Mouse (Mus musculus): Measurements from ENCODE around the gene Cacna1a. TPM values are rescaled to one million over a fixed set of nuclear protein-coding genes. Genes with fewer than 3 reads are reported as not detected.

Gene Cacna1a
- total and polyA plus RNA-seq, 2 experiments from 2014 or later: 15.4 to 134 TPM

DNA sequence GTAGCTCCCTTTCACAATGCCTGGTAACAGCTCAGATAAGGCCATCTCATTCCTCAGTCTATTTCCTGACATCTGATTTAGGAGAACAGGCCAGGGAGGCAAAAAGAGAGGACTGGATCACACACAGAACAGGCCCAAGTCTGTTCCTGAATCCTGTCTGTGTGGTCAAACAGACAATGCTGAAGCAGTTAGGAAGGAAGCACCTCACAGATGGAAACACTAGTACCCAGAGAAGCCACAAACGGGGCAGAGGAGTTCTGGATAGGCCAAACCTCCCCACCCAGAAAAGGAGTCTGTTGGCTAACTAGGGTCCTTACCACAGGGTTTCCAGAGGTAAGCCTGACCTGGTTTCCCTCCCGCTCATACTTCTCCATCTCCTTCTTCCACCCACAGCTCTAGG, 294.0 kb downstream of the Cacna1a start:
- no peak overlapping the region for H3K4me2 ChIP-seq (ENCODE audit: low read depth, low read length, poor library complexity, severe bottlenecking)

DNA sequence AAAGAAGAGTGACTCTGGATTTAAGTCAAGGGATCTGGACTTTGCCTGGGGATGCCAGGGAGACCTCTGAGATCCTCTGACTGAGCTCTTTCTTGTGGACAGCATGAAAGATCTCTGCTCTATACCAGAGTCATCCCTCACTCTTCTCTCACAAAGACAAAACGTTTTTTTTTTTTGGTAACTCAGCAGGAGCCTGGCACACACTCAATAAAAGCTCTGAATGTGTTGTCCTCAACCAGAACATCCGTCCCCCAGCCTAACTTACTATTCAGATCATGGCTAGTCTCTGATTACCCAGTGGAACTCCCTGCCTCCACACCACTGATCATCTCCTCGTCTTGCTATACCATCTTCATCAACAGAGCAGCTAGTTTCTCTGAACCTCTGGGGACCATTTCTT, 296.3 kb downstream of the Cacna1a start:
- Histone ChIP-seq H3K9ac (replicated peaks; ENCODE audit: low read length, poor library complexity, severe bottlenecking) (no peak overlapping the region), H3K27ac (ENCODE audit: low read depth, low read length) (no peak overlapping the region), H3K9me3 (ENCODE audit: low read length) (no peaks in the 10 kb centered on the region), H3K4me2 (ENCODE audit: low read depth, low read length, poor library complexity, severe bottlenecking) (no peak overlapping the region), H3K4me3 (ENCODE audit: low read depth, low read length) (no peak overlapping the region), H3K27me3 (ENCODE audit: insufficient read depth, low read length) (no peaks in the 10 kb centered on the region), H3K36me3 (ENCODE audit: insufficient read depth, low read length) (peaks cover 2% of the 10 kb centered on the region; the same call in 1 of the 2 replicates), H3K4me1 (ENCODE audit: insufficient read depth, low read length) (peaks cover 13% of the 10 kb centered on the region)
- DNase-seq (ENCODE audit: low spot score): peak; percentile 76
- WGBS: 30% methylated on average over 3 of the region's 3 CpGs
- ATAC-seq (ENCODE audit: low FRiP score): no peak
- no peak for TF ChIP-seq CTCF (IDR thresholded peaks at IDR 0.05)

More for the DNA sequence above, 294.0 kb downstream of the Cacna1a start:
- Histone ChIP-seq H3K4me1 (ENCODE audit: insufficient read depth, low read length) (peaks cover 9% of the 10 kb centered on the region), H3K9ac (replicated peaks; ENCODE audit: low read length, poor library complexity, severe bottlenecking) (no peak overlapping the region), H3K27me3 (ENCODE audit: insufficient read depth, low read length) (no peaks in the 10 kb centered on the region), H3K36me3 (ENCODE audit: insufficient read depth, low read length) (peaks cover 2% of the 10 kb centered on the region; the same call in 1 of the 2 replicates), H3K4me3 (ENCODE audit: low read depth, low read length) (no peak overlapping the region), H3K9me3 (ENCODE audit: low read length) (no peaks in the 10 kb centered on the region), H3K27ac (ENCODE audit: low read depth, low read length) (no peak overlapping the region)
- 98% methylated on average over 2 of the region's 2 CpGs for WGBS
- TF ChIP-seq CTCF (IDR thresholded peaks at IDR 0.05): no peak
- no peak for ATAC-seq (ENCODE audit: low FRiP score)
- DNase-seq (ENCODE audit: low spot score): no peak

DNA sequence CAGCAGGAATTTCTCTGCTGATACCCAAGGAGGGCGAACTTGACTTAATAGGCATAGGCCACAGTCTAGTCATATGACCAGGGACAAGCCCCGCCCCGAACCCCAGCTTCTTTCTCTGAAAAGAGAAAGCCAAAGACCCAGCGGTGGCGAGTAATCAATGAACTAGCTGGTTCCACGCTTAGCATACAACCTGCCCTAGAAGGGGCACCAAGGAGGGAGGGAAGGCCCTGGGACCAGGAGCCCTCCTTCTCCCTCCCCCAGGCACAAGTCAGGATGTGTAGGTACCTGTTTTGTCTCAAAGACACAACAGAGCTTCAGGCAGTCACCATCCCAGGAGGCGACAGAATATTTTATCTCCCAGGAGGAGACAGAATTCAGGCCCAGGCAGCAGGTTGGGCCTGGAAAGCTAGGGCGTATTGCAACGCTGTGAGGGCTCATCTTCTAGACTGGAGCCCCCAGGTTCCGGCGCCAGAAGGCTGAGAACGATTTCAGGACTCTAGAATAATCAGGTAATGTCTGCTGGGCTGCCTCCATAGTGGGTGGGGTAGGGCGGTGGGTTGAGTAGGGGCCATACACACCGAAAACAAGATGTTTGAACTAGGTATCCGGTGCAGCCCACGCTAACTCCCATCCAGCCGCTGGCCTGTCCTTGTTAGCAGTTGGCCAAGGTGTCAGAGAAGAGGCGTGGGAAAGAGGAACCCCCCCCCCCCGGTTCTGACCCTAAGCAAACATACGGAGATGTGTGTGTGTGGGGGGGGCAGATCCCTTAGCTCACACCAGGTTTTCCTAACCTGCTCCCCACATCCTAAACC, 298.2 kb downstream of the Cacna1a start, which contains the start of gene Trmt1:
TSS of gene Trmt1 (plus strand) at position 117 of the 812 bp plus-strand sequence.
- peak within 1 kb of the TSS; percentile 76 for H3K27ac ChIP-seq (ENCODE audit: low read depth, low read length)
- H3K9ac ChIP-seq (replicated peaks; ENCODE audit: low read length, poor library complexity, severe bottlenecking): peak within 1 kb of the TSS; percentile 99
- H3K4me2 ChIP-seq (ENCODE audit: low read depth, low read length, poor library complexity, severe bottlenecking): peak within 1 kb of the TSS; percentile 91
- no peaks in the 10 kb centered on the region for H3K36me3 ChIP-seq (ENCODE audit: insufficient read depth, low read length)
- no peaks in the 10 kb centered on the region for H3K27me3 ChIP-seq (ENCODE audit: insufficient read depth, low read length)
- ATAC-seq (ENCODE audit: low FRiP score): no peak
- 9% methylated on average over 20 of the region's 20 CpGs for WGBS
- DNase-seq (ENCODE audit: low spot score): no peak
- peak within 1 kb of the TSS; percentile 93 for H3K4me3 ChIP-seq (ENCODE audit: low read depth, low read length)
- no peaks in the 10 kb centered on the region for H3K9me3 ChIP-seq (ENCODE audit: low read length)
- TF ChIP-seq CTCF (IDR thresholded peaks at IDR 0.05): no peak
- H3K4me1 ChIP-seq (ENCODE audit: insufficient read depth, low read length): peaks cover 20% of the 10 kb centered on the region

DNA sequence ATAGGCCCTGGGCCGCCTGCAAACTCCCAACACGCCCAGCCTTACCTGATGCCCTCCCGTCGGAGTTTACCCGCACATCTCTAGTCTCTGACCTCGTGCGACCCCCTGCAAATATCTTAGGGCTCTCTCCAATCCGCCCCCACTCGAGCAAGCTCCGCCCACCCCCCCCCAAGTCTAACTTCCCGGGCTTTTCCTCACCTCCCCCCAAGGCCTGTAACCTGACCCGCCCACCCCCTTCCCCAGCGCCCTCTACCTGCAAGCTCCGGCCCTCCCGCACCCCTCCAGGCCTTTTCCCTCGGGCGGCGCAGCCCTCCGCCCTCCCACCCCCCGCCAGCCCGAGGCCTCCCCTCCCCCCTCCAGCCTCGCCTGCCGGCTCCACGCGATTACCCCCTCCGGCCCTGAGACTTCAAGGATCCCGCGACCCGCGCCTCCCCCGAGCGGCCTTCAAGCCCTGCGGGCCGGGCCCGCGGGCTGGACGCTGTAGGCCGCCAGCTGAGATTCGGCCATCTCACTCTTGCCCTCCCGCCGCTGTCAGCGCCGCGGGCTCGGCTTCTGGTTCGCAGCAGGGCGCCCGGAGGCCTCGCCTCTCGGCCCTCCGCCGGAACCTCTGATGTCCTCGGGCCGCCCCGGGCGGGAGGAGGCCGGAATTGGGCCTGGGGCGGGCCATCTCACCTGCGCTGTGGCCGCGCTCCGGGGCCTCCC, 298.9 kb downstream of the Cacna1a start:
- Histone ChIP-seq H3K4me1 (ENCODE audit: insufficient read depth, low read length) (peaks cover 20% of the 10 kb centered on the region), H3K27me3 (ENCODE audit: insufficient read depth, low read length) (no peaks in the 10 kb centered on the region), H3K9me3 (ENCODE audit: low read length) (no peaks in the 10 kb centered on the region), H3K27ac (ENCODE audit: low read depth, low read length) (peak overlapping the region; percentile 76), H3K9ac (replicated peaks; ENCODE audit: low read length, poor library complexity, severe bottlenecking) (peak overlapping the region; percentile 99), H3K4me3 (ENCODE audit: low read depth, low read length) (peak overlapping the region; percentile 93), H3K4me2 (ENCODE audit: low read depth, low read length, poor library complexity, severe bottlenecking) (peak overlapping the region; percentile 91), H3K36me3 (ENCODE audit: insufficient read depth, low read length) (no peaks in the 10 kb centered on the region)
- WGBS: 1% methylated on average over 47 of the region's 62 CpGs
- ATAC-seq (ENCODE audit: low FRiP score) (peak; percentile 18; the same call in 1 of the 2 replicates), DNase-seq (ENCODE audit: low spot score) (no peak)
- TF ChIP-seq CTCF (IDR thresholded peaks at IDR 0.05): no peak

DNA sequence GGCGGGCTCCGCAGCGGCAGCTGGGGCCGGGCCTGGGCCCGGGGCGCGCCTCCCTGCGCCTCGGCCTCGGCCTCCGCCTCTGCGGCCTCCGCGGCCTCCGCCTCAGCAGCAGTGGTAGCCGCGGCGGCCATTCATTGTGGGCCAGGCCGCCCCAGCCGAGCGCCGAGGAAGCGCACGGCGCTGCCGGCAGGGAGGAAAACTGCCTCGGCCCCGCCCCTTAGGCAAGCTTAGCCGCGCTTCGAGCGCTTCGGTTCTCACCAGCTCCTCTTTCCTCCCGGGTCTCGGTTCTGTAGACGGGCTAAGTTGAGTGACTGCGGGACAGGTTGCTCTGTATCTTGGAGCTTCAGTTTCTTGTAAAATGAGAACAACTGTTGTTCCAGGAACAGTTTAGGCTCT, 299.5 kb downstream of the Cacna1a start, which contains the start of gene Nacc1:
TSS of gene Nacc1 (minus strand) at position 158 of the 396 bp plus-strand sequence.
- peak; percentile 78 for ATAC-seq (ENCODE audit: low FRiP score)
- DNase-seq (ENCODE audit: low spot score): peak; percentile 94
- H3K4me3 ChIP-seq (ENCODE audit: low read depth, low read length): peak within 1 kb of the TSS; percentile 93
- peaks cover 20% of the 10 kb centered on the region for H3K4me1 ChIP-seq (ENCODE audit: insufficient read depth, low read length)
- H3K27me3 ChIP-seq (ENCODE audit: insufficient read depth, low read length): no peaks in the 10 kb centered on the region
- H3K4me2 ChIP-seq (ENCODE audit: low read depth, low read length, poor library complexity, severe bottlenecking): peak within 1 kb of the TSS; percentile 91
- WGBS: under 1% methylated on average over 37 of the region's 37 CpGs
- H3K36me3 ChIP-seq (ENCODE audit: insufficient read depth, low read length): no peaks in the 10 kb centered on the region
- H3K9me3 ChIP-seq (ENCODE audit: low read length): no peaks in the 10 kb centered on the region
- H3K9ac ChIP-seq (replicated peaks; ENCODE audit: low read length, poor library complexity, severe bottlenecking): peak within 1 kb of the TSS; percentile 99
- TF ChIP-seq CTCF (IDR thresholded peaks at IDR 0.05): peak; percentile 36
- peak within 1 kb of the TSS; percentile 76 for H3K27ac ChIP-seq (ENCODE audit: low read depth, low read length)
